Mouse (Mus musculus) bone marrow macrophage, adult 2 months (primary cell): ENCODE results near the gene Tnn.

Source experiments
- CTCF ChIP-seq: IDR thresholded peaks from 2 replicates; pipeline ENCODE4 v1.5.1; 2012; ENCODE audit warnings: low read depth, mild to moderate bottlenecking, low read length, moderate library complexity
- POLR2A ChIP-seq: IDR thresholded peaks from 2 replicates; pipeline ENCODE4 v1.6.1; 2012; ENCODE audit warnings: mild to moderate bottlenecking, low read depth, low read length, borderline replicate concordance

DNA sequence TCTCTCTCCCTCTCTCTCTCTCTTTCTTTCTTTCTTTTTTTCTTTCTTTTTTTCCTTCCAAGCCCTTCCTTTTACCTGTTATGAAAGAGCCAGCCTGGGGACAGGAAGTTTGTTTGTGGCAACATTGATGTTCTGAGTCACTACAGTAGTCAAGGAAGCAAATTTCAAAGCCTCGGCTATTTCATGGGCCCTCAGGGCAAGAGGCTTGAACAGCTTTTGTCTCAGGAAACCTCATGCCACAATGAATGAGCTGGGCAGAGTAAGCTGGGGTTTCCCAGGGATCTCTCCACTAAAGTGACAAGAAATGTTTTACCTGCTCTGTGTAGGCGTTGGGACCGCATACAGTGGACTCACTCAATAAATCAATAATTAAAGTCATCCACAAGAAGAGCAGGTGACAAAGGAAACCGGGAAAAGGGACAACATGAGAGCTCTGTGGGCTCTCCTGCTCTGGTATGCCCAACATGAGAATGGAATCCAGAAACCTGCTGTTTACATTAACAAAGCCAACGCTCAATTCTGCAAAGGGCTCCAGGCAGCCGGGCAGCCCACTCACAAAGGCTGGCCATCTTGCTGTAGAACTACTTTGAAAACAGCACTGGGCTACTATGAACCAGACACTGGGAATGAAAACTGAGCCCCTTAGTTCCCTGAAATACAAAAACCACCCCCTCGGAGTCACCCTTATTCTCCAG lies 113.3 kb downstream of the Tnn start:
- TF ChIP-seq CTCF (no peak), POLR2A (no peak)
